Mouse (Mus musculus) kidney, embryonic 14.5 days (tissue): ENCODE results near the gene Kdm2b. TPM values are rescaled to one million over a fixed set of nuclear protein-coding genes. Genes with fewer than 3 reads are reported as not detected.
A peak's percentile ranks its signal among the peaks of the same experiment; 100 is the strongest.
"Not testable (repeated sequence)": the region's sequence is repeated elsewhere in the genome, so short reads cannot be mapped to it uniquely, and the experiment has no call there.

Experiments used
- ATAC-seq: fragments of 200-750 bp; cut with Nextera tagmentation; 2 replicates; pipeline ENCODE4 v1.8.0; 2017; ENCODE audit warnings: moderate number of reproducible peaks, mild to moderate bottlenecking, moderate TSS enrichment, moderate library complexity; ENCODE audit not compliant: low FRiP score, low TSS enrichment
- H3K27ac ChIP-seq: fragments of 300-500 bp; sonication (generic); 2 replicates; pipeline ENCODE4 v1.5.1; 2014; ENCODE audit warnings: low read depth, mild to moderate bottlenecking, low read length, moderate library complexity, mixed read lengths
- H3K27me3 ChIP-seq: fragments of 300-500 bp; sonication (generic); 2 replicates; pipeline ENCODE4 v1.6.1; 2014; ENCODE audit warnings: mild to moderate bottlenecking, low read length; ENCODE audit not compliant: control insufficient read depth, insufficient read depth
- H3K36me3 ChIP-seq: fragments of 300-500 bp; sonication (generic); 2 replicates; pipeline ENCODE4 v1.6.1; 2014; ENCODE audit warnings: low read length, mixed read lengths; ENCODE audit not compliant: control insufficient read depth, insufficient read depth
- H3K4me1 ChIP-seq: fragments of 300-500 bp; sonication (generic); 2 replicates; pipeline ENCODE4 v1.6.1; 2014; ENCODE audit warnings: low read length, mixed read lengths; ENCODE audit not compliant: control insufficient read depth, insufficient read depth
- H3K4me2 ChIP-seq: fragments of 300-500 bp; sonication (generic); replicated peaks from 2 replicates; pipeline ENCODE4 v1.6.1; 2014; ENCODE audit warnings: low read depth, mild to moderate bottlenecking, low read length
- H3K4me3 ChIP-seq: fragments of 300-500 bp; sonication (generic); 2 replicates; pipeline ENCODE4 v1.5.1; 2014; ENCODE audit warnings: mild to moderate bottlenecking, low read length
- H3K9ac ChIP-seq: fragments of 300-500 bp; sonication (generic); 2 replicates; pipeline ENCODE4 v1.6.1; 2014; ENCODE audit warnings: low read depth, mild to moderate bottlenecking, low read length, moderate library complexity
- H3K9me3 ChIP-seq: fragments of 300-500 bp; sonication (generic); 2 replicates; pipeline ENCODE4 v1.6.1; 2016; ENCODE audit warnings: low read length; ENCODE audit not compliant: control insufficient read depth
- WGBS: fragments of 180-500 bp; shearing (Covaris S2); extraction: QIAGEN DNeasy Blood & Tissue Kit; methylation state at CpG from one replicate; pipeline ENCODE4 v1.1.7; 2014; 5-methylcytosine and 5-hydroxymethylcytosine counted together
- polyA plus RNA-seq: library from polyadenylated mRNA; unstranded; fragments of >200 nt; fragmentation: Nextera tagmentation; extraction: Ambion mirVana; gene quantifications from 2 replicates; pipeline ENCODE4 v1.2.1, GENCODE M21; 2014

Kdm2b gene
- polyA plus RNA-seq, 1 experiment from 2014 or later, result 105 TPM

DNA sequence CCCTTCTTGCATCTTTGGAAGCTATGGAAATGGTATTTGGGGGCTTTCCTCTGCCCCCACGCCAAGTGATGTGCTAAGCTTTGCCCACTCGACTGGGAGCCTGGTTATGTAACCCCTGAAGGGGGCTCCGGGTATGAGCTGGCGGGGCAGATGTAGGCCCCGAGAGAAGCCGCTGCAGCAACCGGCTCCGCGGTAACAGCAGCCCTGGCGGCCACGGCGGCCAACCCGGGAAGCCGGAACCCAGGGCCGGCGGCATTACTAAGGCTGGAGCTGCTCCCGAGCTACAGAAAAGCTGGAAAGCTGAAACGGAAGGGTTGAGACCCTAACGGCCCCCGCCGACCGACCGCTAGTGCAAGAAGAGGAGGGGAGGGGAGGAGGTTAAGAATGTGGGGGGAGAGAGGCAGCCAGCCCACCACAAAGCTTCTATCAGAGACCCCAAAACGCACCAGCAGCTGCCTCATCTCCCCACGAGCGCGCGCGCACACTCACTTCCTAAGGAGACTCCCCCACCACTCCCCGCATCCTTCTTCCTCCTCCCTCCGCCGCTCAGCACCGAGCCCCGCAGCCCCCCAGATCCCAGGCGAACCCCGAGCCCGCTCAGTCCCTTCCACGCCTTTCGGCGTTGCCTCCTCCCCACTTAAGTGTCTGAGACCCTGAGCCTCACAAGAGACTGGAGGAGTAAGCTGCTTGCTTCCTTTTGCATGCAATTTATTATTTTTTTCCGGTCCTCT lies 1.4 kb downstream of the Kdm2b start:
- H3K9ac ChIP-seq, result peak overlapping the region; percentile 84
- H3K4me2 ChIP-seq, result peak overlapping the region; percentile 93
- H3K9me3 ChIP-seq, result no peaks in the 10 kb centered on the region
- WGBS, result 1% methylated on average over 41 of the region's 41 CpGs
- H3K27me3 ChIP-seq, result no peaks in the 10 kb centered on the region
- H3K4me1 ChIP-seq, result peaks cover 43% of the 10 kb centered on the region
- H3K27ac ChIP-seq, result peak overlapping the region; percentile 94
- peak; percentile 11; the same call in 1 of the 2 replicates for ATAC-seq
- H3K4me3 ChIP-seq, result peak overlapping the region; percentile 79
- H3K36me3 ChIP-seq, result no peaks in the 10 kb centered on the region

DNA sequence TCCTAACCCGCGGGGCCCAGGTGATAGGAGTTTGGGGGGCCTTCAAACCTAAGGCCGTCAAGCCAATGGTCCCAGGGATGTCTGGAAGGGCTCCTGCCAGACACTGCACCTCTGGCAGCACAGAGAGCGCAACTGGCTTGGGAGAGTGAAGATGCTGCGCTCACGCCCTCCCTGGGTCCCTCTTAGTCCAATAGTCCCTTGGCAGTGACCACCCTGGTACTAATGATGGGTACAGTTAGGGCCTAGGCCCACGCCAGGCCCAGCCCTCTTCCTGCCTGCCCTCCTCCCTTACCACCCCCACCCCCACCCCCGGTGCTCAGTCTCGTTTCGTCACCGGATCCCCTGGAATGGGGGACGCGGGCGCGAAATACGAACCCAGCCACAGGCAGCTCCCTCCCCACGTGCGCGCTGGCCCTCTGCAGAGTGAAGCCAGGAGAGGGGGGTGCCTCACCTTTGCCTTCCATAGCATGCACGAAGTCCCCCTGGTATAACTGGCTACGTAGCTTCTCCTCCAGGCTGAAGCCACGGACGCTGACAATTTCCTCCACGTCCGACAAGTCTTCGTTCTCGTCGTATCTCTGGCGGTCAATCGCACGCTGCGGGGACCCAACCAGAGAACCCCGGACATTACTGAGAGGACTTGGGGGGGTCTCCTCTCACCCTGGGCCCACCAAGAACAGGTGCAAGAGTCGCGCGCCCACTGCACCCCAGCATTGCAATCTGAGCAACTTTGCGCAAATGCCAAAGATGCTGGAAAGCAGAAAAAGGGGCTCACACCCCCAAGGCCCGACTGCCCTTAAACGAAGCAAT lies 2.2 kb downstream of the Kdm2b start:
- H3K36me3 ChIP-seq, result 0 out of 2 replicates have a peak, but pooled peaks cover 2% of the 10 kb centered on the region
- WGBS, result 3% methylated on average over 39 of the region's 39 CpGs
- H3K27me3 ChIP-seq, result no peaks in the 10 kb centered on the region
- H3K4me2 ChIP-seq, result peak overlapping the region; percentile 93
- peak overlapping the region; percentile 84 for H3K9ac ChIP-seq
- H3K4me1 ChIP-seq, result peaks cover 43% of the 10 kb centered on the region
- H3K9me3 ChIP-seq, result no peaks in the 10 kb centered on the region
- H3K4me3 ChIP-seq, result peak overlapping the region; percentile 79
- H3K27ac ChIP-seq, result peak overlapping the region; percentile 94
- peak; percentile 55 for ATAC-seq

DNA sequence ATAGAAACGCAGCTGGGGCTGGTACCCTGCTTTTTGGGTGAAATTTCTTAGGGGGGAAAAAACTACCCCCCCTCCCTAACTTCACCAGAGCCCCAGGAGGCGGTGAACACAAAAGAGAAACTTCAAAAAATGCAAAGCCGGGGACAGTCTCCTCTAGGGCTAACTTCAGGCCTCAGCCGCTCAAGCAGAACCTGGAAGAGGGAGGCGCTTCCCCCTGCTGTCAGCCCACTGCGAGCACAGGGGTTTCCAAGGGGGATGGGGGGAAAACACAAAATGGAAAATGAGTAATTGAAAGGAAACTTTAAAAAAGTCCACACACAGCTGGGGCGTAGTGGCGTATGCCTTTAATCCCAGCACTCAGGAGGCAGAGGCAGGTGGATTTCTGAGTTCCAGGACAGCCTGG lies 3.5 kb downstream of the Kdm2b start:
- WGBS, result 25% methylated on average over 8 of the region's 8 CpGs
- peak overlapping the region; percentile 79; the same call in 1 of the 2 replicates for H3K4me3 ChIP-seq
- H3K4me2 ChIP-seq, result peak overlapping the region; percentile 93
- H3K27me3 ChIP-seq, result no peaks in the 10 kb centered on the region
- peaks cover 34% of the 10 kb centered on the region for H3K4me1 ChIP-seq
- no peak for ATAC-seq
- 0 out of 2 replicates have a peak, but pooled peaks cover 2% of the 10 kb centered on the region for H3K36me3 ChIP-seq
- no peaks in the 10 kb centered on the region for H3K9me3 ChIP-seq
- peak overlapping the region; percentile 83 for H3K27ac ChIP-seq
- peak overlapping the region; percentile 84; the same call in 1 of the 2 replicates for H3K9ac ChIP-seq

DNA sequence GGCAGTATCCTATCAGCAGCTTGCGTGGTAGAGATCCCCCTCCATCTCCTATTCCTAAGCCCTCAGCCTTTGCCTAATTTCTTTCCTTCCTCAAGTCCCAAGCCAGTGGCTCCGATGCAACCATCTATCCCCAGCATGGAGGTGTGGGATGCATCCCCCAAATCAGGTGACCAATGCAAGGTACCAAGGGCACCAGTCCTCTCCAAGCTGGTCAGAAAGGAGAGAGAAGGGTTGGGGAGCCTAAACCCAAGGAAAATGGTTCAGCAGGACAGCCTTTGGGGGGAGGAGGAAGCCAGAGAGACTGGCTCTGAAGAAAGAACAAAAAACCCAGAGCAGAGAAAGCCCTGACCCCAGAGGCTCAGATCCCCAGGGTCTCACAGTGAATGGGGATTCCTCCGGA lies 4.3 kb downstream of the Kdm2b start:
- H3K4me1 ChIP-seq, result peaks cover 31% of the 10 kb centered on the region
- H3K4me2 ChIP-seq, result peak overlapping the region; percentile 93
- 64% methylated on average over 3 of the region's 3 CpGs for WGBS
- H3K36me3 ChIP-seq, result 0 out of 2 replicates have a peak, but pooled peaks cover 2% of the 10 kb centered on the region
- H3K9ac ChIP-seq, result peak overlapping the region; percentile 53; the same call in 1 of the 2 replicates
- H3K27me3 ChIP-seq, result no peaks in the 10 kb centered on the region
- no peak overlapping the region for H3K4me3 ChIP-seq
- H3K27ac ChIP-seq, result peak overlapping the region; percentile 83
- no peaks in the 10 kb centered on the region for H3K9me3 ChIP-seq
- ATAC-seq, result no peak

DNA sequence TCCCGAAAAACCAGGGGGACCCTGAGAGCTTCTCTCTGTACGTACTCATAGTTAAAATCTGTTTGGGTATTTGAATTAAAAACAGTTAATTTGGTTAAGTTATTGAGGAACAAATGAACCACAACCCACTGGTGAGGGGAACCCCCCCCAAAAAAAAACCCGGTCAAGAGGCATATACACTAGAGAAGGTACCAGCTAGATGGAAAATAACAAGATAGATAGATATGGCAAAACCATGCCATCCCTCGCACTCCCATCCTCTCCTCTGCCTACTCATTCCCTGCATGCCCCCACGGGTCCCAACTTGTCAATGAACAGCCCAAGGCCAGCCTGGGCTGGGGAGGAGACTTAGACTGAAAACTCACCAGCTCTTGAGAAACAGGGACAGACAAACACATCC lies 5.1 kb downstream of the Kdm2b start:
- Histone ChIP-seq H3K27me3 (no peaks in the 10 kb centered on the region), H3K9ac (no peak overlapping the region), H3K27ac (no peak overlapping the region), H3K4me1 (peaks cover 31% of the 10 kb centered on the region), H3K4me2 (no peak overlapping the region), H3K4me3 (no peak overlapping the region), H3K9me3 (no peaks in the 10 kb centered on the region), H3K36me3 (0 out of 2 replicates have a peak, but pooled peaks cover 2% of the 10 kb centered on the region)
- WGBS, result 85% methylated on average over 5 of the region's 5 CpGs
- ATAC-seq, result no peak

DNA sequence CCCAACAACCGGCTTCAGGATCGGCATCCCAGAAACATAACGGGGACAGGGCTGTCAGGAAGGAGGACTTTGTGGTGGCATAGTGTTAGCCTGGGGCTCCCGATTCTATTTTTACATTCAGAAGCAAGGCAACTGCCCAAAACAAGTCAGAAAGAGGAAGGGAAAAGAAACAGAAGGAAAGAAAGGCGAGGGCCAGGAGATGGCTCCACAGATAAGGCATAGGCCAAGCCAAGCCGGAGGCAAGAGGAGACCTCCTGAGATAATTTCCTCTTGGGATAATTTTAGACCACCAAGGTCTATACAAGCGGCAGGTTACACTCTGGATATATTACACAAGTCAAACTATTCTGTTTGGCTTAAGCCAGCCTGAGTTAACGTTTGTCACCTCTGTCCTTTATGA lies 10.7 kb downstream of the Kdm2b start:
- Histone ChIP-seq H3K4me3 (no peak overlapping the region), H3K4me1 (no peaks in the 10 kb centered on the region), H3K4me2 (no peak overlapping the region), H3K36me3 (0 out of 2 replicates have a peak, but pooled peaks cover 9% of the 10 kb centered on the region), H3K9ac (no peak overlapping the region), H3K9me3 (no peaks in the 10 kb centered on the region), H3K27ac (no peak overlapping the region), H3K27me3 (no peaks in the 10 kb centered on the region)
- no peak for ATAC-seq
- WGBS, result 74% methylated on average over 8 of the region's 8 CpGs

DNA sequence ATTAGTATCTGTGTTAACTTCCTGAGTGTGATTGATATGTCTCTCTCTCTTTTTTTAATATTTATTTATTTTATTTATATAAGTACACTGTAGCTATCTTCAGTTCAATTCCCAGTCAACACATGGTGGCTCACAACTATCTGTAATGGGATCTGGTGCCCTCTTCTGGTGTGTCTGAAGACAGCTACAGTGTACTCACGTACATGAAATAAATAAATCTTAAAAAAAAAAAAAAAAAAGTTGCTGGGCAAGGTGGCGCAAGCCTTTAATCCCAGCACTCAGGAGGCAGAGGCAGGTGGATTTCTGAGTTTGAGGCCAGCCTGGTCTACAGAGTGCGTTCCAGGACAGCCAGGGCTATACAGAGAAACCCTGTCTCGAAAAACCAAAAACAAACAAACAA lies 14.9 kb downstream of the Kdm2b start:
- not testable (repeated sequence) for H3K27me3 ChIP-seq, H3K9ac ChIP-seq, H3K4me3 ChIP-seq, H3K4me2 ChIP-seq, H3K4me1 ChIP-seq, H3K36me3 ChIP-seq, ATAC-seq, H3K9me3 ChIP-seq, H3K27ac ChIP-seq
- 94% methylated on average over 4 of the region's 4 CpGs for WGBS

DNA sequence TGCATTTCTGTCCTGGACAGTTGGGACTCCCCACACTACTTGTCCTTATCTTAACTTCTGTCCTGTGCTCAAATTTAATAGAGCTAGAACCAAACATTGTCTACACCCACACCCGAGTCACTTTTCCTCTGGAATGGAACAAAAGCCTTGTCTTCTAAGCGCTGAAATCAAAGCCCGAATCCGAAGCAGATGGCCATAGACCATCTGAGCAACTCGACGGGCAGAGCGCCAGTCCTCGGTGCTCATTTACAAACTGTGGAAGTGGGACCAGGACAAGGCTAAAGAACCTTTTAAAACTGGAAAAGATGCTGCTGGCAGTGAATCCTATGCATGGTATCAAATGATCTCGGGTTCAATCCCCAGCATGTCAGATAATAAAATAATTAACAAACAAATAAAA lies 17.5 kb downstream of the Kdm2b start:
- no peak overlapping the region for H3K4me2 ChIP-seq
- H3K27me3 ChIP-seq, result no peaks in the 10 kb centered on the region
- no peaks in the 10 kb centered on the region for H3K4me1 ChIP-seq
- H3K36me3 ChIP-seq, result 0 out of 2 replicates have a peak, but pooled peaks cover 4% of the 10 kb centered on the region
- no peaks in the 10 kb centered on the region for H3K9me3 ChIP-seq
- no peak for ATAC-seq
- no peak overlapping the region for H3K9ac ChIP-seq
- no peak overlapping the region for H3K4me3 ChIP-seq
- no peak overlapping the region for H3K27ac ChIP-seq
- WGBS, result 87% methylated on average over 9 of the region's 9 CpGs

DNA sequence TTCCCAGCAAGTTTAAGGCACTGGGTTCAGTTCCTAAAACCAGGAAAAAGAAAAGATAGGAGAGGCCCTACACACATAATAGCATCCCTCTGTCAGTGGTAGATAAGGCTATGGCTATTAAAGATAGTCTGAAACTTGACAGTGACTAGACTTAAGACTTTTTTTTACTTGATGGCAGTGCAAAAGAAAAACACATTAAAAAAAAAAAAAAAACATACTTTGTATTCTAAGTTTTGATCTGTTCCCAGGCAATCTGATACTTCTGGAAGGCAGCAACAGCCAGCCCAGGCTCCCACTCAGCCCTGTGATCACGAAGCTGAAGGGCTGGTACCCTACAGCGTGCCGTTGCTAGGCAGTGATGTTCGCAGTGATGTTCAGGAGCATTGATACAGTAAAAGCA lies 18.2 kb downstream of the Kdm2b start:
- no peak for ATAC-seq
- H3K4me1 ChIP-seq, result no peaks in the 10 kb centered on the region
- no peak overlapping the region for H3K9ac ChIP-seq
- H3K36me3 ChIP-seq, result no peaks in the 10 kb centered on the region
- no peaks in the 10 kb centered on the region for H3K27me3 ChIP-seq
- H3K4me2 ChIP-seq, result no peak overlapping the region
- H3K4me3 ChIP-seq, result no peak overlapping the region
- no peaks in the 10 kb centered on the region for H3K9me3 ChIP-seq
- WGBS, result 90% methylated on average over 4 of the region's 4 CpGs
- no peak overlapping the region for H3K27ac ChIP-seq
